Comparison of ENCODE assay signal across 30 mouse cellular contexts in the genomic region with DNA sequence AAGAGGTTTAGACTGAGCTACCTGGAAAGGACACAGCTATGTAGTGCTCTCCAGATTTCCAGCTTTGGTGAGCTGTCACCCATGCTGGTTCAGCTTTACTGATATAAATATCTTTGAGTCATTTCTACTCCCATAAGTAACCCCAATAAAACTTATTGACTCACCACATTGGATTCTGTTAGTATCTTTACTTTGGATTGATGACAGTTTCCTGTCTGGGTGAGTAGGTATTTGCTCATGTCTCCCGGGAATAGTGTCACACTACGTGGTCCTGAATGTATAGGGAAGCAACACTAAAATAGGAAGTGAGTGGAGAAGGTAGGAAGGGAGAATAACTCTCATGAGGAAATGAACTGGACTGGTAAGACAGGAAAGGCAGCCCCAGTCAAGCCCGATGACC. TPM values are rescaled to one million over a fixed set of nuclear protein-coding genes. Genes with fewer than 3 reads are reported as not detected.
DNase-seq lines count a peak whose midpoint lies in the region; ATAC-seq and TF ChIP-seq lines count a peak whose summit lies in the region.
"Had no signal": no experiment of that assay in that cellular context is flagged by ENCODE, and none has a peak within 500 bp of the region (broad histone marks: within the 10 kb centered on the region; RNA-seq: fewer than 3 reads in every experiment).

No protein-coding gene starts in this region.

- no peaks in the 10 kb centered on the region for H3K36me3 ChIP-seq in heart, embryonic 10.5 days
- no peaks in the 10 kb centered on the region for H3K36me3 ChIP-seq in stomach, postnatal 0 days (ENCODE audit: control insufficient read depth, insufficient read depth, low read length)
- H3K36me3 ChIP-seq in hindbrain, embryonic 10.5 days, result no peaks in the 10 kb centered on the region
- H3K36me3 ChIP-seq: embryonic facial prominence, embryonic 10.5 days; embryonic facial prominence, embryonic 13.5 days; forebrain, embryonic 10.5 days; G1E; heart, embryonic 13.5 days; hindbrain, embryonic 12.5 days; hindbrain, embryonic 15.5 days had no signal

- no peak overlapping the region for H3K4me3 ChIP-seq in heart, embryonic 10.5 days
- no peak overlapping the region for H3K4me3 ChIP-seq in embryonic fibroblast, embryonic 13.5 days (ENCODE audit: insufficient read depth, low read length)
- H3K4me3 ChIP-seq in stomach, postnatal 0 days (ENCODE audit: low read depth, low read length), result no peak overlapping the region
- no peak overlapping the region for H3K4me3 ChIP-seq in hindbrain, embryonic 10.5 days
- H3K4me3 ChIP-seq: embryonic facial prominence, embryonic 10.5 days; embryonic facial prominence, embryonic 13.5 days; forebrain, embryonic 10.5 days; forebrain, embryonic 13.5 days; gastrocnemius, adult 2 months; heart, embryonic 13.5 days; hindbrain, embryonic 12.5 days; hindbrain, embryonic 15.5 days had no signal

- no peak for TF ChIP-seq EP300 in stomach, postnatal 0 days (optimal IDR thresholded peaks at IDR 0.05)

- H3K27me3 ChIP-seq in heart, embryonic 10.5 days (ENCODE audit: insufficient read depth, poor library complexity, severe bottlenecking), result no peaks in the 10 kb centered on the region
- H3K27me3 ChIP-seq in stomach, postnatal 0 days (ENCODE audit: control insufficient read depth, insufficient read depth, low read length), result no peaks in the 10 kb centered on the region
- no peaks in the 10 kb centered on the region for H3K27me3 ChIP-seq in hindbrain, embryonic 10.5 days (ENCODE audit: insufficient read depth, poor library complexity, severe bottlenecking)
- H3K27me3 ChIP-seq: CH12.LX; embryonic facial prominence, embryonic 13.5 days; forebrain, embryonic 13.5 days; heart, embryonic 13.5 days; hindbrain, embryonic 12.5 days; hindbrain, embryonic 15.5 days had no signal

- TF ChIP-seq POLR2A in embryonic fibroblast, embryonic 13.5 days (IDR thresholded peaks at IDR 0.05; ENCODE audit: low read depth, low read length), result no peak

- no peak overlapping the region for H3K9ac ChIP-seq in stomach, postnatal 0 days (ENCODE audit: low read length)
- H3K9ac ChIP-seq: embryonic facial prominence, embryonic 13.5 days; forebrain, embryonic 13.5 days; heart, embryonic 13.5 days; hindbrain, embryonic 12.5 days; hindbrain, embryonic 15.5 days had no signal

- DNase-seq in heart, embryonic 10.5 days (ENCODE audit: low spot score), result peak; percentile 64
- DNase-seq in heart, adult 18-20 months, result no peak
- DNase-seq in urinary bladder, postnatal 36 days (ENCODE audit: low spot score in 2 of 2), result peak; percentile 10 to 12
- DNase-seq in urinary bladder, postnatal 25 days (ENCODE audit: low spot score), result no peak
- no peak for DNase-seq in stomach, postnatal 0 days (ENCODE audit: low spot score)
- DNase-seq in layer of hippocampus, postnatal 36 days, result no peak
- no peak for DNase-seq in hindbrain, embryonic 10.5 days (ENCODE audit: low spot score)
- DNase-seq: adrenal gland, adult 2 months; adrenal gland, postnatal 14 days; cerebellum, adult 11-12 months; cerebellum, adult 8-10 months; cerebellum, postnatal 10 days; cerebellum, postnatal 36 days; embryo, embryonic 11 days; gastrocnemius, adult 2 months; gastrocnemius, postnatal 14 days; heart, adult 11 months; heart, postnatal 14 days; heart, postnatal 4 days had no signal

- WGBS in heart, embryonic 10.5 days, result 83% methylated on average over 3 of the region's 3 CpGs
- WGBS in stomach, postnatal 0 days, result 63% methylated on average over 3 of the region's 3 CpGs
- WGBS in hindbrain, embryonic 10.5 days, result 86% methylated on average over 3 of the region's 3 CpGs

- H3K9me3 ChIP-seq in heart, embryonic 10.5 days, result no peaks in the 10 kb centered on the region
- no peaks in the 10 kb centered on the region for H3K9me3 ChIP-seq in stomach, postnatal 0 days (ENCODE audit: control insufficient read depth, low read length)
- no peaks in the 10 kb centered on the region for H3K9me3 ChIP-seq in hindbrain, embryonic 10.5 days
- H3K9me3 ChIP-seq: embryonic facial prominence, embryonic 10.5 days; embryonic facial prominence, embryonic 13.5 days; forebrain, embryonic 10.5 days; forebrain, embryonic 13.5 days; G1E; heart, embryonic 13.5 days; hindbrain, embryonic 12.5 days; hindbrain, embryonic 15.5 days had no signal

- H3K4me1 ChIP-seq in heart, embryonic 10.5 days, result peaks cover 4% of the 10 kb centered on the region; the same call in 1 of the 2 replicates
- H3K4me1 ChIP-seq in embryonic fibroblast, embryonic 13.5 days (ENCODE audit: control insufficient read depth, insufficient read depth, low read length), result peaks cover 2% of the 10 kb centered on the region
- H3K4me1 ChIP-seq in stomach, postnatal 0 days (replicated peaks; ENCODE audit: control insufficient read depth, insufficient read depth), result no peaks in the 10 kb centered on the region
- H3K4me1 ChIP-seq in hindbrain, embryonic 10.5 days (replicated peaks), result no peaks in the 10 kb centered on the region
- H3K4me1 ChIP-seq: embryonic facial prominence, embryonic 10.5 days; embryonic facial prominence, embryonic 13.5 days; forebrain, embryonic 10.5 days; forebrain, embryonic 13.5 days; hindbrain, embryonic 12.5 days; hindbrain, embryonic 15.5 days had no signal

- no peak overlapping the region for H3K27ac ChIP-seq in heart, embryonic 10.5 days
- H3K27ac ChIP-seq in embryonic fibroblast, embryonic 13.5 days (ENCODE audit: insufficient read depth, low read length), result peak overlapping the region; percentile 70
- no peak overlapping the region for H3K27ac ChIP-seq in stomach, postnatal 0 days (replicated peaks)
- no peak overlapping the region for H3K27ac ChIP-seq in hindbrain, embryonic 10.5 days
- H3K27ac ChIP-seq: embryonic facial prominence, embryonic 10.5 days; embryonic facial prominence, embryonic 13.5 days; forebrain, embryonic 10.5 days; forebrain, embryonic 13.5 days; gastrocnemius, adult 2 months; heart, embryonic 13.5 days; hindbrain, embryonic 12.5 days; hindbrain, embryonic 15.5 days had no signal

- no peak for TF ChIP-seq CTCF in embryonic fibroblast, embryonic 13.5 days (IDR thresholded peaks at IDR 0.05; ENCODE audit: borderline replicate concordance, insufficient read depth, low read length)
- TF ChIP-seq CTCF in stomach, postnatal 0 days (IDR thresholded peaks at IDR 0.05; ENCODE audit: low read depth), result no peak

- H3K4me2 ChIP-seq in stomach, postnatal 0 days (replicated peaks; ENCODE audit: low read depth), result no peak overlapping the region
- H3K4me2 ChIP-seq: embryonic facial prominence, embryonic 13.5 days; forebrain, embryonic 13.5 days; heart, embryonic 13.5 days; hindbrain, embryonic 12.5 days; hindbrain, embryonic 15.5 days had no signal

- peak; percentile 35; the same call in 1 of the 2 replicates for ATAC-seq in stomach, postnatal 0 days (ENCODE audit: low FRiP score, low TSS enrichment)
- ATAC-seq: forebrain, embryonic 13.5 days; forebrain, embryonic 16.5 days had no signal

RNA-seq across cellular contexts. Expression of a gene that starts 19.3 kb away (rescaled TPM):
- polyA plus RNA-seq in heart, embryonic 10.5 days (2016; fragmentation: Nextera tagmentation; extraction: Ambion mirVana), result 25.9 and 30.0 TPM in 2 replicates
- 10 to 100 TPM; 42.2 to 43.1 TPM for total RNA-seq in heart, adult 18-20 months (2021)
- polyA plus RNA-seq in embryonic fibroblast, embryonic 13.5 days (2011; ENCODE audit: insufficient read length, low read depth, missing spikeins), result 45.6 and 49.0 TPM in 2 replicates
- polyA plus RNA-seq in stomach, postnatal 0 days (2015; fragmentation: Nextera tagmentation; extraction: Ambion mirVana), result 10.3 and 10.7 TPM in 2 replicates
- 100 to 1,000 TPM in 1 of 2 experiments, 10 to 100 TPM in 1; 89.9 to 104 TPM for total RNA-seq in layer of hippocampus, postnatal 36 days (2021)
- polyA plus RNA-seq in hindbrain, embryonic 10.5 days (2016; fragmentation: Nextera tagmentation; extraction: Ambion mirVana), result 34.0 and 38.2 TPM in 2 replicates

RNA-seq across cellular contexts. Expression of a gene that starts 33.0 kb away (rescaled TPM):
- polyA plus RNA-seq in heart, embryonic 10.5 days (2016; fragmentation: Nextera tagmentation; extraction: Ambion mirVana), result 0.28 and 1.0 TPM in 2 replicates
- under 1 TPM; 0.27 to 0.51 TPM for total RNA-seq in heart, adult 18-20 months (2021)
- 26.7 and 30.4 TPM in 2 replicates for polyA plus RNA-seq in embryonic fibroblast, embryonic 13.5 days (2011; ENCODE audit: insufficient read length, low read depth, missing spikeins)
- polyA plus RNA-seq in stomach, postnatal 0 days (2015; fragmentation: Nextera tagmentation; extraction: Ambion mirVana), result 1.2 and 1.3 TPM in 2 replicates
- total RNA-seq in layer of hippocampus, postnatal 36 days (2021), result 100 to 1,000 TPM; 131 to 133 TPM
- polyA plus RNA-seq in hindbrain, embryonic 10.5 days (2016; fragmentation: Nextera tagmentation; extraction: Ambion mirVana), result 13.3 and 20.6 TPM in 2 replicates
- polyA plus RNA-seq: G1E had no signal

Comparison
In these comparisons a context has a peak if more than half of its experiments do, and no peak if none do; other contexts are left out.
1. DNase-seq: peak in heart, embryonic 10.5 days (single experiment) and urinary bladder, postnatal 36 days (2 of 2); none in heart, adult 18-20 months (0 of 2), urinary bladder, postnatal 25 days (single experiment), stomach, postnatal 0 days (single experiment), layer of hippocampus, postnatal 36 days (0 of 2) and hindbrain, embryonic 10.5 days (single experiment).